Mouse (Mus musculus) heart, embryonic 16.5 days (tissue): ENCODE measurements at regions not wholly inside any gene's neighbourhood (a gene's known extent, or its start where the extent isn't known, plus 50 kb on each side); places are given as distances from the start of the nearest gene placed in this dataset.

Source experiments
- ATAC-seq: fragments of 200-750 bp; cut with Nextera tagmentation; replicated peaks from 2 replicates; pipeline ENCODE4 v1.8.0; 2017; ENCODE audit warnings: moderate number of reproducible peaks; ENCODE audit not compliant: insufficient read depth, low FRiP score; ENCODE audit errors: extremely low read depth
- H3K27ac ChIP-seq: fragments of 300-500 bp; sonication (generic); 2 replicates; pipeline ENCODE4 v1.5.1; 2014; ENCODE audit warnings: mild to moderate bottlenecking, low read length, control low read depth, moderate library complexity
- H3K27me3 ChIP-seq: fragments of 300-500 bp; sonication (generic); 2 replicates; pipeline ENCODE4 v1.6.1; 2014; ENCODE audit warnings: low read length, mixed read lengths; ENCODE audit not compliant: control insufficient read depth, insufficient read depth
- H3K36me3 ChIP-seq: fragments of 300-500 bp; sonication (generic); 2 replicates; pipeline ENCODE4 v1.6.1; 2014; ENCODE audit not compliant: control insufficient read depth, insufficient read depth
- H3K4me1 ChIP-seq: fragments of 300-500 bp; sonication (generic); 2 replicates; pipeline ENCODE4 v1.6.1; 2014; ENCODE audit warnings: low read length, mixed read lengths; ENCODE audit not compliant: control insufficient read depth, insufficient read depth
- H3K4me2 ChIP-seq: fragments of 300-500 bp; sonication (generic); 2 replicates; pipeline ENCODE4 v1.6.1; 2014; ENCODE audit warnings: low read depth, mild to moderate bottlenecking, control low read depth, low read length
- H3K4me3 ChIP-seq: fragments of 300-500 bp; sonication (generic); 2 replicates; pipeline ENCODE4 v1.5.1; 2014; ENCODE audit warnings: mild to moderate bottlenecking, control low read depth, low read length
- H3K9ac ChIP-seq: fragments of 300-500 bp; sonication (generic); 2 replicates; pipeline ENCODE4 v1.6.1; 2014; ENCODE audit warnings: low read length, control low read depth
- H3K9me3 ChIP-seq: fragments of 300-500 bp; sonication (generic); replicated peaks from 2 replicates; pipeline ENCODE4 v1.6.1; 2016; ENCODE audit warnings: low read length; ENCODE audit not compliant: control insufficient read depth
- WGBS: fragments of 180-500 bp; shearing (Covaris S2); extraction: QIAGEN DNeasy Blood & Tissue Kit; methylation state at CpG from one replicate; pipeline ENCODE4 v1.1.7; 2014; 5-methylcytosine and 5-hydroxymethylcytosine counted together

GRCm38 (mm10) chr6:24233626-24234025 is 65.7 kb upstream of the Slc13a1 start:
- no peaks in the 10 kb centered on the region for H3K36me3 ChIP-seq
- WGBS, result 56% methylated on average over 2 of the region's 2 CpGs
- H3K27ac ChIP-seq, result no peak overlapping the region
- no peaks in the 10 kb centered on the region for H3K27me3 ChIP-seq
- no peaks in the 10 kb centered on the region for H3K4me1 ChIP-seq
- no peaks in the 10 kb centered on the region for H3K9me3 ChIP-seq
- ATAC-seq, result no peak
- no peak overlapping the region for H3K4me3 ChIP-seq
- no peak overlapping the region for H3K9ac ChIP-seq
- H3K4me2 ChIP-seq, result no peak overlapping the region

GRCm38 (mm10) chr6:24220589-24220988 is 52.7 kb upstream of the Slc13a1 start:
- 48% methylated on average over 1 of the region's 1 CpGs for WGBS
- no peak for ATAC-seq
- no peaks in the 10 kb centered on the region for H3K9me3 ChIP-seq
- H3K4me1 ChIP-seq, result no peaks in the 10 kb centered on the region
- no peak overlapping the region for H3K27ac ChIP-seq
- no peak overlapping the region for H3K4me3 ChIP-seq
- H3K36me3 ChIP-seq, result no peaks in the 10 kb centered on the region
- no peak overlapping the region for H3K9ac ChIP-seq
- no peaks in the 10 kb centered on the region for H3K27me3 ChIP-seq
- no peak overlapping the region for H3K4me2 ChIP-seq

GRCm38 (mm10) chr6:24219882-24220522 is 52.1 kb upstream of the Slc13a1 start:
- H3K4me1 ChIP-seq, result no peaks in the 10 kb centered on the region
- WGBS, result 56% methylated on average over 3 of the region's 3 CpGs
- no peak overlapping the region for H3K4me3 ChIP-seq
- H3K27ac ChIP-seq, result no peak overlapping the region
- H3K27me3 ChIP-seq, result no peaks in the 10 kb centered on the region
- no peak for ATAC-seq
- H3K9ac ChIP-seq, result no peak overlapping the region
- no peaks in the 10 kb centered on the region for H3K36me3 ChIP-seq
- no peak overlapping the region for H3K4me2 ChIP-seq
- no peaks in the 10 kb centered on the region for H3K9me3 ChIP-seq
